Mouse (Mus musculus) heart, embryonic 16.5 days (tissue): ENCODE measurements at regions not wholly inside any gene's neighbourhood (a gene's known extent, or its start where the extent isn't known, plus 50 kb on each side); places are given as distances from the start of the nearest gene placed in this dataset.
A peak's percentile ranks its signal among the peaks of the same experiment; 100 is the strongest.

Experiments
- ATAC-seq: fragments of 200-750 bp; cut with Nextera tagmentation; replicated peaks from 2 replicates; pipeline ENCODE4 v1.8.0; 2017; ENCODE audit warnings: moderate number of reproducible peaks; ENCODE audit not compliant: insufficient read depth, low FRiP score; ENCODE audit errors: extremely low read depth
- H3K27ac ChIP-seq: fragments of 300-500 bp; sonication (generic); 2 replicates; pipeline ENCODE4 v1.5.1; 2014; ENCODE audit warnings: mild to moderate bottlenecking, low read length, control low read depth, moderate library complexity
- H3K27me3 ChIP-seq: fragments of 300-500 bp; sonication (generic); 2 replicates; pipeline ENCODE4 v1.6.1; 2014; ENCODE audit warnings: low read length, mixed read lengths; ENCODE audit not compliant: control insufficient read depth, insufficient read depth
- H3K36me3 ChIP-seq: fragments of 300-500 bp; sonication (generic); 2 replicates; pipeline ENCODE4 v1.6.1; 2014; ENCODE audit not compliant: control insufficient read depth, insufficient read depth
- H3K4me1 ChIP-seq: fragments of 300-500 bp; sonication (generic); 2 replicates; pipeline ENCODE4 v1.6.1; 2014; ENCODE audit warnings: low read length, mixed read lengths; ENCODE audit not compliant: control insufficient read depth, insufficient read depth
- H3K4me2 ChIP-seq: fragments of 300-500 bp; sonication (generic); 2 replicates; pipeline ENCODE4 v1.6.1; 2014; ENCODE audit warnings: low read depth, mild to moderate bottlenecking, control low read depth, low read length
- H3K4me3 ChIP-seq: fragments of 300-500 bp; sonication (generic); 2 replicates; pipeline ENCODE4 v1.5.1; 2014; ENCODE audit warnings: mild to moderate bottlenecking, control low read depth, low read length
- H3K9ac ChIP-seq: fragments of 300-500 bp; sonication (generic); 2 replicates; pipeline ENCODE4 v1.6.1; 2014; ENCODE audit warnings: low read length, control low read depth
- H3K9me3 ChIP-seq: fragments of 300-500 bp; sonication (generic); replicated peaks from 2 replicates; pipeline ENCODE4 v1.6.1; 2016; ENCODE audit warnings: low read length; ENCODE audit not compliant: control insufficient read depth
- WGBS: fragments of 180-500 bp; shearing (Covaris S2); extraction: QIAGEN DNeasy Blood & Tissue Kit; methylation state at CpG from one replicate; pipeline ENCODE4 v1.1.7; 2014; 5-methylcytosine and 5-hydroxymethylcytosine counted together

DNA sequence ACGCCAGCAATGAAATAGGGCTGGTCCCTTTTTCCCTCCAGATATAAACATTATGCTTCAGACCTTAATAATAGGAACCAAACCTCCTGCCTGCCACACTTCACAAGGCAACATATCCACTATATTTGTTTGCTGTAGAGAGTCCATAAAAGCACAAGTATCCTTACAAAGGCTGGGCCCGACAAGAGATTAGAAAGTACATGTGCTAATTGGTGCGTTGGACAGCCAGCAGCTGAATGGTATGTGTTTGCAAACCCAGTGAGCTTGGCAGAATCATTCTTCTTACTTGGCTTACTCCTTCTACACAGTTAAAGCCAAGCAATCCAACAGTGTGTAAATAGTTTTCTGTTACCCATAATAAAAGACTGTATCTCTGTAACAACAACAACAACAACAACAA lies 479.6 kb upstream of the Adamts9 start:
- H3K9ac ChIP-seq, result no peak overlapping the region
- ATAC-seq, result no peak

GRCm38 (mm10) chr6:93422253-93422652 lies 479.0 kb upstream of the Adamts9 start:
- 49% methylated on average over 4 of the region's 4 CpGs for WGBS
- H3K36me3 ChIP-seq, result no peaks in the 10 kb centered on the region
- no peak overlapping the region for H3K27ac ChIP-seq
- H3K9ac ChIP-seq, result no peak overlapping the region
- no peaks in the 10 kb centered on the region for H3K4me1 ChIP-seq
- H3K9me3 ChIP-seq, result no peaks in the 10 kb centered on the region
- no peaks in the 10 kb centered on the region for H3K27me3 ChIP-seq
- no peak for ATAC-seq
- H3K4me3 ChIP-seq, result no peak overlapping the region
- no peak overlapping the region for H3K4me2 ChIP-seq

More for the DNA sequence above, 479.6 kb upstream of the Adamts9 start:
- H3K4me3 ChIP-seq, result no peak overlapping the region
- no peak overlapping the region for H3K27ac ChIP-seq
- WGBS, result 52% methylated on average over 3 of the region's 3 CpGs
- no peak overlapping the region for H3K4me2 ChIP-seq
- H3K4me1 ChIP-seq, result no peaks in the 10 kb centered on the region
- H3K27me3 ChIP-seq, result no peaks in the 10 kb centered on the region
- no peaks in the 10 kb centered on the region for H3K9me3 ChIP-seq
- no peaks in the 10 kb centered on the region for H3K36me3 ChIP-seq

DNA sequence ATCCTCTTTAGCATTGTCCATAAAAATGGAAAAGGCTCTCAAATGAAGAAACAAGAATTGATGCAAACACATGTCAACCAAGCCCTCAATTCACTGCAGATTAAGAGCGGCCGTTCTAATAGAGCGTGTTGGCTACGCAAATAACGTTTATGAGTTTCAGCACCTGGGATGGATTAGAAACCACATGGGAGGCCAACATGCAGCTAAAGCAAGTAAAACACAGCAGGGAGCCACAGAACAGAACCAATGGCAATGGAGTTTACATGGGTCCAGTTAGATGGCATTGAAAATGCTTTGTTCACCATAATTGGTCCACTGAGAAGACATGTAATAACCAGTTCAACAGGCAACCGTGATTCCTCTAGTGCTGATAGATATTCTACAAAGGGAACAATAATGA lies 474.3 kb upstream of the Adamts9 start:
- 91% methylated on average over 6 of the region's 6 CpGs for WGBS
- no peaks in the 10 kb centered on the region for H3K9me3 ChIP-seq
- H3K4me3 ChIP-seq, result no peak overlapping the region
- H3K4me1 ChIP-seq, result no peaks in the 10 kb centered on the region
- H3K27me3 ChIP-seq, result no peaks in the 10 kb centered on the region
- H3K36me3 ChIP-seq, result no peaks in the 10 kb centered on the region
- no peak for ATAC-seq
- H3K4me2 ChIP-seq, result no peak overlapping the region
- no peak overlapping the region for H3K9ac ChIP-seq
- no peak overlapping the region for H3K27ac ChIP-seq

DNA sequence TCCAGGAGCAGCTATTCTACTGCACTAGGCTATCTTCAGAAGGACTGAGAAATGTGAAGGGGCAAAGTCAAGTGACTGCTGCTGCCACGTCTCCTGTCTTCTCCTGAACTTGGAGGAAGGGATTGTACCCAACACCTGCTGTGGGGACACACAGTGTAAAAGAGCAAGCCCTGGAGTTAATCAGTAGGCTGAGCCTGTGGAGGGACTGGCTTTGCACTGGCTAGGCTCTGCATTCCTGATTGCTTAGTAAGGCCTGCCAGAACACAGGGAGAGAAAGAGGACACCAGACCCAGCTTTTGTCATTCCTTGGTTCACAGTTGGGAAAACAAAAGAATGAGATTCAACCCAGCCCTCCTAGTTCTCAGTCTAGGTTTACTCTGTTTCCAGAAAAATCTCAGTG lies 472.7 kb upstream of the Adamts9 start:
- WGBS, result 23% methylated on average over 1 of the region's 1 CpGs
- Histone ChIP-seq H3K27me3 (no peaks in the 10 kb centered on the region), H3K9me3 (no peaks in the 10 kb centered on the region), H3K4me1 (no peaks in the 10 kb centered on the region), H3K9ac (no peak overlapping the region), H3K27ac (no peak overlapping the region), H3K4me2 (no peak overlapping the region), H3K4me3 (no peak overlapping the region), H3K36me3 (no peaks in the 10 kb centered on the region)
- 0 out of 2 replicates have a peak, but pooled peaks have one; percentile 55 for ATAC-seq

GRCm38 (mm10) chr6:93411077-93411452 lies 467.8 kb upstream of the Adamts9 start:
- WGBS, result 64% methylated on average over 3 of the region's 3 CpGs
- no peak overlapping the region for H3K9ac ChIP-seq
- no peak overlapping the region for H3K4me2 ChIP-seq
- ATAC-seq, result no peak
- H3K27me3 ChIP-seq, result no peaks in the 10 kb centered on the region
- H3K9me3 ChIP-seq, result no peaks in the 10 kb centered on the region
- no peak overlapping the region for H3K27ac ChIP-seq
- H3K4me3 ChIP-seq, result no peak overlapping the region
- H3K4me1 ChIP-seq, result no peaks in the 10 kb centered on the region
- no peaks in the 10 kb centered on the region for H3K36me3 ChIP-seq

GRCm38 (mm10) chr6:93410416-93411076 lies 467.3 kb upstream of the Adamts9 start:
- H3K9ac ChIP-seq, result no peak overlapping the region
- no peaks in the 10 kb centered on the region for H3K36me3 ChIP-seq
- H3K4me1 ChIP-seq, result no peaks in the 10 kb centered on the region
- ATAC-seq, result no peak
- no peak overlapping the region for H3K27ac ChIP-seq
- 51% methylated on average over 5 of the region's 5 CpGs for WGBS
- H3K4me2 ChIP-seq, result no peak overlapping the region
- H3K4me3 ChIP-seq, result no peak overlapping the region
- H3K9me3 ChIP-seq, result no peaks in the 10 kb centered on the region
- no peaks in the 10 kb centered on the region for H3K27me3 ChIP-seq

DNA sequence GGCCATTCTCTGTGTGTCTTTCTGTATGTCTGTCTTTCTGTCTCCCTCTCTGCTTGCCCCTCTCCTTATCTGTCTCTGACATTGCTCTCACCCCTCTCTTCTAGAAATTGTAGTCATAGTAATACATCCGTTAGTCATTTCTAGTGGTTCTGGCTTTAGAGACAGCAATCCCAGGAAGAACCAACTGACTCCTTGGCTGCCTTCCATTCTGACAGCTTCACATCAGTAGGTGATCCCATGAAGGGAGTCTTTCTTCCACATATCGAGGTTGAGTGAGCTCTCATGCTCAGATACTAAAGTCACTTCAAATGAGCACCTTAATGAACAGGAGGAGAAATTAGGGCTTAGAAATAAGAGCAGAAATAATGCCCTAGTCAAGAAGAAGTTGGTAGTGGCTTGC lies 455.3 kb upstream of the Adamts9 start:
- Histone ChIP-seq H3K27me3 (no peaks in the 10 kb centered on the region), H3K9ac (no peak overlapping the region), H3K9me3 (0 out of 2 replicates have a peak, but pooled peaks cover 3% of the 10 kb centered on the region), H3K36me3 (no peaks in the 10 kb centered on the region), H3K4me2 (no peak overlapping the region), H3K4me1 (peaks cover 6% of the 10 kb centered on the region), H3K27ac (no peak overlapping the region), H3K4me3 (no peak overlapping the region)
- 46% methylated on average over 2 of the region's 2 CpGs for WGBS
- no peak for ATAC-seq

DNA sequence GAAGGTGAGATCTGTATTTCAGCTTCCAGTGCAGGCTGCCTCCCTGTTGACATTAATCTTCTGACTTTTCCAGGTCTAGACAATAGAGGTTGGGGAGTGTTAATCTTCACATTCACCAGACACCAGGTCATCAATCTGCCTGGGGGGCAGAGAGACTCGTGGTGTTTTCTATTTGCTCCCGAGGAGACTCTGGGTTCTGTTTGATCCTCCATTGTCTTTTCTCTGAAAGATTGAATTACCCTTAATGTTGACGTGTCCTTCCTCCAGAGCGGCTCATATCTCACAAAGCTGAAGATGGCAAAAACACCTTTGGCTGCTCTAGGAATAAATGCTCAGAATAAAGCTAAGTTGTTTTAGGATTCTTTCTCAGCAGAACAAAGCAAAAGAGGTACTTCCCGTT lies 453.8 kb upstream of the Adamts9 start:
- no peak for ATAC-seq
- no peak overlapping the region for H3K4me3 ChIP-seq
- H3K36me3 ChIP-seq, result no peaks in the 10 kb centered on the region
- H3K4me2 ChIP-seq, result no peak overlapping the region
- no peak overlapping the region for H3K27ac ChIP-seq
- H3K27me3 ChIP-seq, result no peaks in the 10 kb centered on the region
- H3K4me1 ChIP-seq, result peaks cover 6% of the 10 kb centered on the region
- WGBS, result 46% methylated on average over 5 of the region's 5 CpGs
- no peak overlapping the region for H3K9ac ChIP-seq
- no peaks in the 10 kb centered on the region for H3K9me3 ChIP-seq

GRCm38 (mm10) chr6:93395952-93396351 lies 452.7 kb upstream of the Adamts9 start:
- no peak for ATAC-seq
- Histone ChIP-seq H3K27me3 (no peaks in the 10 kb centered on the region), H3K4me1 (peaks cover 6% of the 10 kb centered on the region), H3K4me2 (no peak overlapping the region), H3K36me3 (no peaks in the 10 kb centered on the region), H3K9ac (no peak overlapping the region), H3K9me3 (no peaks in the 10 kb centered on the region), H3K4me3 (no peak overlapping the region), H3K27ac (no peak overlapping the region)
- 69% methylated on average over 7 of the region's 7 CpGs for WGBS
